Mouse (Mus musculus) gastrocnemius, postnatal 25 days (tissue): Measurements from ENCODE around the gene Rmdn2. TPM values are rescaled to one million over a fixed set of nuclear protein-coding genes. Genes with fewer than 3 reads are reported as not detected.

ENCODE experiments used
- DNase-seq: peaks from one replicate; pipeline ENCODE4 v3.0.0; 2022
- long read RNA-seq, 2 experiments: library from polyadenylated mRNA; stranded (forward); transcript quantifications; one replicate each; pipeline ENCODE4 v2.0.0; 2021
- total RNA-seq, 2 experiments: library from RNA; stranded (reverse); gene quantifications; 1 replicate in 1 of 2; 2 replicates in 1 of 2; pipeline ENCODE4 v1.2.3; 2021

The Rmdn2 gene
- 1 to 10 TPM; 8.7 to 9.8 TPM for total RNA-seq
- long read RNA-seq, experiment 1, partial matches to known transcripts, result 0 of 13 reads
- long read RNA-seq, experiment 1, other reads (novel, unspliced or antisense), result 12 of 13 reads
- long read RNA-seq, experiment 2, partial matches to known transcripts, result 1 of 13 reads
- long read RNA-seq, experiment 2, other reads (novel, unspliced or antisense), result 8 of 13 reads

DNA sequence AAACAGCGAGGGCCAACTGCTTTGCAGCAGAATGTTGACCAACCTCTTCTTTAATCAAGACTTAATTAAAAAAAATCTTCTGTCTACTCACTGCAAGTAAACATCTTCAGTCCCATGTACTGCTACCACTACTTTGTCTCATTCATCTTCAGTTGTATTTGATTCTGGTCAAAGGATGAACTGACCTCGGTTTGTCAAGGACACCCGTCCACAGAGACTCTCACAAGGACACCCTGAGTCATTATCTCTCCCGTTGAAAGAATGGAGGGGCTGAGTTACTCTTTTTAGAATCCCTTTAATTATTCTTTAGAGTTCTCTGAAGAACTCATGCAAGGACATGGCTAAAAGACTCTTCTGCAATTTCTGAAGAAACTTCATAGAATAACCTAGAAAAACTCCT is at the start of gene Rmdn2:
Gene Rmdn2, plus strand, starts transcription at position 319 of the 400 bp plus-strand sequence.
- no peak for DNase-seq

DNA sequence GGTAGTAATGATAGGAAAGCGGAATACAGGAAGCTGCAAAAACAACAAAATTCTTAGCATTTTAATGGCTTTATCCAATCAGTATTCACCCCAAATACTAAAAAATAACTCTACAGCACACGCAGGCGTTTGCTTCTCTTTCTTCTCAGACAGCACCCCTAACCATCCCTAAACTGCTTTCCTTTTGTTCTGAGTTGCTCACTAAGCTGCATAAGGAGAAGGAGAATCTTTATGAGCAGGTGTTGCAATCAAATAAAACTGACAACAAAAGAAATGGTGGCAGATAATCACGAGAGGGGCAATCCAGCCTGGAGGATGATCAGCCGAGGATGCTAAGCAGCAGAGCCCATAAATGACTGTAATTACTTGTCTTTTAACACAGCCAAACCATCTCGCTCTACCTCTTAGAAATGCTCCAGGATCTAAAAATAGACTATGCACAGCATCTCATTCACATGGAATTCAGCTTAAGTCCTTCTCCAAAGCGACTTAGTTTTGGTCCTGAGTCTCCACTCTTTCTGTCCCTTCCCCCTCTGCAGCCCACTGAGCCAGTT is 48.5 kb upstream of the Rmdn2 start:
- no peak for DNase-seq

DNA sequence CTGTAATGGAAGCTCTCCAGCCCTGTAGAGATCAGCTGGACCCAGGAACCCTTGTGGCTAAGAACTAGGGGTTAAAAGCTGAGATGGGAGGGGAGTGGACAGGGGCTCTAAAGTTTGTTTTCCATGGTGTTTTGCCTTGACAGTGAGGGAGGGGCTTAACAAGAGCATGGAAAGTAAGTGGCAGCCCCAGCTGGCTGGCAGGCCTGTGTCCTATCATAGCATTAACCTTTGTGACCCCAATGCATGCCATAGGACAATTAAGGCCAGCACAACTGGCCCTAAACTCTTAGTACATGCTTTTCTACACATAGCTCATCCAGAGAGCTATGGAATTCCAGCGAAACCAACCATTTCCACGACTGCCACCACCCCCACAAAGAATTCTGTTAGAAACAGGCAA is 47.9 kb upstream of the Rmdn2 start:
- DNase-seq, result no peak

GRCm38 (mm10) chr17:79565241-79565961 is 46.3 kb upstream of the Rmdn2 start:
- DNase-seq, result no peak

DNA sequence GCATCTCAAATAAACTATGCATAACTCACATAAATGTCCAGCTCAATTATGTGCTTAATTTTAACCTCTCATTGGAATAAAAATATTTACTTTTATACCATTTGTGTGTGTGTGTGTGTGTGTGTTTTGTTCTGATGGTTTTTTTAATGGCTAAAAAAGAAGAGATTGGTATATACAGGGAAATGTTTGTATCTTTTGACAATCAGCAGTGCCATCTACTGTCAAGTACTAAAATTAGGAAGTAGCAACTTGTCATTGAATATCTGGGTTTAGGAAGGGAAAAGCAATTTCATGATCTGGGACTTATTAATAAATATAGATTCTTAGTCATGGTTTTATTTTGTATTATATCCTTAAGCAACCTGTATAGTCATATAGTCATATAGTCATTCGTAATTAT is 43.3 kb upstream of the Rmdn2 start:
- no peak for DNase-seq

DNA sequence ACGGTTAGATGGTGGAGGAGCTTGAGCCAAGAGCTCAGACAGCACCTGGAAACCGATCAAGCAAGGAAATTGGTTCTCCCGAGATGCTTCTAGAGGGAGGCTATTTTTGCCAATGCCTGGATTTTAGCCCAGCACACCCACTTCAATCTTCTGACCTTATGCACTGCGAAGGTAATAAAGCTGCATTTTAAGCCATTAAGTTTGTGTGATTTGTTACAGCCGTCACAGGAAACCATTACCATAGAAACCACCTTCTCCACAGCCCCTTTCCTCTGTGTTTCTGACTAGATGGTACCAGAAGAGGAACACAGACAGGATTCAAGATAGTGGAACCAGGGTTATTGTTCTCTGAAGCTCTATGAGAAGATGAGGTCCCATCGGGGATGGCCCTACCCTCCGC is 33.3 kb upstream of the Rmdn2 start:
- DNase-seq, result no peak

- peak; percentile 27 for DNase-seq
Measured at GRCm38 (mm10) chr17:79580264-79580920, 31.3 kb upstream of the Rmdn2 start.

GRCm38 (mm10) chr17:79583466-79583865 is 28.2 kb upstream of the Rmdn2 start:
- DNase-seq, result no peak

DNA sequence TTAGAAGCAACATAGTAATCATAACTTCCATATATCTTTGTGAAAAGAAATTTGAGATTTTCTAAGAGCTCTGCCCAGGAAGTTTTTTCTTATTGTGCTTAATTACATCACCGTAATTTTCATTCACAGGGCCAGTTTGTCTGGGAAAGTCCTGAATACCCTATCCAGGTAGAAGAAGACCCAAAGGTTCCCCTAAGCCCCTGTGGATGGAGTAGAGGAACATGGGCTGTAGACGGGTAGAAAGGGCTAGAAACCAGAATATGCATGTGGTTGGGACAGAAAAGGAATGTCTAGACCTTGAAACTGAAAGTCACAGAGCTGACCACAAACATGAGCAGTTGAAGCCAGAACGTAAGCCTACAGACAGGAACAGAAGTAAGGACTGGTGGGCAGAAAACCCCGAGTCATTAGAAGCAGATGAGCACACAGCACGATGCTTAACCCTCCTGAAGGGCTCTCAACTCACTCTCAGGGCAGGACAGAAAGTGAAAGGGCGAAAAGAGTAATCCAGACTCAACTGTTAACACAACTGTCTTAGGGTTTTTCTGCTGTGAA is 27.3 kb upstream of the Rmdn2 start:
- no peak for DNase-seq

DNA sequence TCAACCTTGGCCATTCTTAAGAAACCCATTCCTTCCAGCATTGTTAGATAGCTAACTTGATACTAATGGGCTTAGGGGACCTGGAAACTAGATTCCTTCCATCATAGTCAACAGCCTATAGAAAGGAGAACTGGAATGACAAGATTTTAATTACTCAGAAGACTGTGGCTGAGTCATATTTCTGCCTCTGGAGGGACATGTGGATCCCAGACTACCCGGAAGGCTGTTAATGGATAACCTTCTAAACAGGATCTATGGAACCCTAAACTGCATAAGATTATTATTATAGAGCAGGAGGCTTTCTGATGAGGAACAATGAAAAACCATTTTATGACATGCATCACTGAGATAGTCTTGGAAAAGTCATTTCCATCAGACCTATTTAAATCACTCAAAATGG is 21.8 kb upstream of the Rmdn2 start:
- no peak for DNase-seq

DNA sequence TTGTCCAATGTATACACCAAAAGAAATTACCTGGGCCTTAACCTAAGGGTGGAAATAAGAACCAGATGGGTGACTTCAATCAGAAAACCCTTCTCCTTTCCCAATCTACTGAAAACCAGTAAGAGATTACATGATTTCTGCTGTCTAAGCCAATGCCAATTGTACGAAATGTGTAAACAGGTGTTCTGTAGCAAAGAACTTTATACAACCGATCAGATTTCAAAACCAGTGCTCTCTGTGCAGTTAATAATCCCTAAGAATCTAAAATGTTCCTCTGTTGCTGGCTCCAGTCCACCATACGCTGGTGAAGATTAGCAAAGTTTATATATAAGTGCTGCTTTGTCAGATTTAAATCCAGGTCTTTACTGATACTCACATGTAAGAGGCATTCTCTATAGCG is 15.7 kb upstream of the Rmdn2 start:
- DNase-seq, result no peak

- no peak for DNase-seq
Measured at GRCm38 (mm10) chr17:79598151-79598550, 13.5 kb upstream of the Rmdn2 start.

GRCm38 (mm10) chr17:79598596-79599577 is 12.8 kb upstream of the Rmdn2 start:
- DNase-seq, result no peak

DNA sequence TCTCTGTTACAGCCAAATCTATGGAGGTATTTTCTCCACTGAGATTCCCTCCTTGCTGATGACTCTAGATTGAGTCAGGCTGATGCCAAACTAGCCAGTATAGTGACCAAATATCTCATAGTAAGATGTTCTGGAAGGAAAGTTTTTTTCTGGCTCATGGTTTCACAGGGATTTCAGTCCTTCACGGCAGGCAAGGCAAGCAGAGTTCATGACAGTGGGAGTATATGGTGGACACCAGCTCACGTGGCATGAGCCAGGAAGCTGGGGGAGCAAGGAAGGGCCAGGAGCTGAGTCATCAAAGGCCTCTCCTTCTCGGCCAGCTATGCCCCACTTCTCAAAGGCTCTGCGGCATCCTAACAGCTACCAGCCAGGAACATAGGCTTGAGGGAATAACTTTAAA is 11.6 kb upstream of the Rmdn2 start:
- no peak for DNase-seq

- DNase-seq, result no peak
Measured at GRCm38 (mm10) chr17:79602381-79602780, 9.3 kb upstream of the Rmdn2 start.

DNA sequence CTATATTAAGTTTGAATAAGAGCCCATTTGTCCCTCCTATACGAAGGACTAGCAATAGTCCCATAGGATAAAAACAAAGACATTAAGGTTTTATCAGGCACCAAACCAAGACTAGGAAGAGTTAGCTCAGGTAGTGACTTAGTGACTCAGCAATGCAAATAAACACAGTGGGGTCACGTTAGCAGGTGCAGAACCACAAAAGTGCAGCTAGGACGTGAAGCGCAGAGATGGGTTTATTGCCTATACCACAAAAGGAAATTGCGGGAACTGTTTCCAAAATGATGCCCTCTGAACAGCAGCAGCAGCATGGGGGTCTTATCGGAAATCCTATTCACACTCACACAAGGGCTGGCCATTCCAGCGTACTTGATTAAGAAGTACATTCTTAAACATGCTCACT is 8.2 kb upstream of the Rmdn2 start:
- no peak for DNase-seq

DNA sequence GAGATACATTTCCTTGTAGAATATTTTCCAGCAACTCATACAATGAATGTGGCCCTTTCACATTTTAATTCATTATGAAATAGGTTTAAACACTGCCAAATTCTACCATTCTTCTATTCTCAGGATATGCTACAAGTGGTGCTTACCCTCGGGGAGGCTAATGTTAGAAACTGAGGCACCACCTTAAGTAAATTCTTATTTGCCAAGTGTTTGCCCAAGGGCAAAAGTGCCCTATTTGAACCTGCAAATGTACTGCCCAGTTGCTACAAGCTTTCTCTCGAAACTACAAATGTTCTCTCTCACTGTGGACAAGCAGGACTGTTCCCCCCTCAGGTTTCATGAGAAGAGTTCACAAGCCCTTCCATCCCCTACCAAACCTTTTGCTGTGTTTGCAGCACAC is 5.9 kb upstream of the Rmdn2 start:
- DNase-seq, result no peak

GRCm38 (mm10) chr17:79609697-79610096 is 2.0 kb upstream of the Rmdn2 start:
- DNase-seq, result no peak

DNA sequence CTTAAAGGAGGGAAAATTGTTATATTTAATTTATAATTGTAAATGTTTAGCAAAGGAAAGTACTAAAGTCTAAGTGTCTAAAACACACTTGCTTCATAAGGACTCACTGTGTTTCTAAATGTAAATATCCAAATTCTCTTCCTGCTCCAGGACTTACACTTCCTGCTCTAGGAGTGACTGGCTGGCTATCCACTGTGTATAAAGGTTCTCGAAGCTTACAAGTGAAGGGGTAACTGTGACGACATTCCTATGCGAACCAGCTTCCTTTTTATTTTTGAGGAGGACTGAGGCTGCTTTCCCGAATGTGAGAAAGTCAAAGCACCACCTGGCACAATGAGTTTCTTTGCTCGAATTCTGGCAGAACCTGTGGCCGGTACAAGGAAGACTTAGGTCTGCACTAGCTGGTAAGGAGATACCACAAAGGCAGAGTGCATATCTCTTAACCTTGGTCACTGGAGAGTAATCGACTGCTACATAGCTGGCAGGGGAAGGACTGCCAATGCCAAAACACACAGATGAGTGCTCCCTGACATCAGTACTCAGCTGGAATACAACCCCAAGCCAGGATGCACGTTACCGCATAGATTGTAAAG is 1.4 kb upstream of the Rmdn2 start:
- DNase-seq, result no peak

DNA sequence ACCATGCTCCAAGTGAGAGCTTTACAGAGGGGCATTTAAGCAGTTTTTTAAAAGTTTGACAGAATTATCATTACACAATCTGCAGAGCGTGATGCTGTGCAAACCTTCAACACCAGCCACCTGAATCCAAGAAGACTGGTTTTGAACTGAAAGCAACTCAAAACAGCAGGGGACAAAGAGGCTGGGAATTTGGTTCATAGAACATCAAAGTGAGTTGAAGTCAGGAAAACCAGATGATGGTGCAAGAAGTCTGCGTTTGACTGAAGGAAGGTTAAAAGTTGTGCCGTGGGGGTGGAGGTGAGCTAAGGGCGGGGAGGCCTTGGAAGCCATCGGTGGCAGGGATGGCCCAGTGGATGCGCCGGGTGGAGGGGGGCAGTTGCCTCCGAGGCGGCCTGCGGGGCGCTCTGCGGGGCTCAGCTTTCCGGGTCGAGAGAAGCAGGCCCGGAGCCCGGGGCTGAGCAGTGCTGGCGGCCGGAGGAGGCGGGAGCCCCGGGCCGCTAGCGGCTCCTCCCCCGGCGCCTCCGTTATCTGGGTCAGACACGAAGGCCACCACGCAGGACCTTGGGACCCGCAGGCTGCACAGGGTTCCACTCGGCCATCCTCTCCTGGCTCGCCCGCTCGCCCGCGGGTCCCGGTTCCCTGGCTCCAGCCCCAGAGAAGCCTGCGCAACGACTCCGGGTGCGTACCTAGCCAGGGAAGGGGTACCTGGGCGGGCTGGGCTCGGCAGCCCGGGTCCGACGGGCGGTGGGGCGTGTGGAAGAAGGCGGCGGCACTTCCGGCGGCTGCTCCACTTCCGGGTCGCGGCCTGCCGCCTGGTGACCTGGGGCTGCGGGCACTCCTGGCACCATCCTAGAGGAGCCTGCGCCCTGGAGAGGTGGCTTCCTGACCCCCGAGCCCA is 3.3 kb downstream of the Rmdn2 start:
- peak; percentile 72 for DNase-seq
